Mouse (Mus musculus): ENCODE data around the gene Nf2. TPM values are rescaled to one million over a fixed set of nuclear protein-coding genes. Genes with fewer than 3 reads are reported as not detected.

Nf2 gene
- polyA plus RNA-seq, 2 experiments, result 10.7 to 12.1 TPM

GRCm38 (mm10) chr11:4838235-4838634, 11.1 kb downstream of the Nf2 start:
- H3K4me3 ChIP-seq (ENCODE audit: insufficient read depth in 1 of 2, low read depth in 2 of 2, low read length in 2 of 2), result no peak overlapping the region
- 61% methylated on average over 1 of the region's 1 CpGs for WGBS (ENCODE audit: insufficient replicate concordance)
- no peaks in the 10 kb centered on the region for H3K9me3 ChIP-seq (ENCODE audit: control insufficient read depth, low read length)
- no peak for TF ChIP-seq EP300 (IDR thresholded peaks at IDR 0.05; ENCODE audit: low read depth)
- no peak for TF ChIP-seq CTCF (IDR thresholded peaks at IDR 0.05; ENCODE audit: low read depth)
- H3K27me3 ChIP-seq (ENCODE audit: control insufficient read depth, insufficient read depth, low read length), result no peaks in the 10 kb centered on the region
- H3K9ac ChIP-seq (replicated peaks), result no peak overlapping the region
- no peak for ATAC-seq (ENCODE audit: insufficient read depth)
- H3K4me2 ChIP-seq (ENCODE audit: low read depth), result no peak overlapping the region
- H3K27ac ChIP-seq, result no peak overlapping the region
- peaks cover 0 to 3% of the 10 kb centered on the region in 2 experiments; a peak in 2 of 4 replicates for H3K4me1 ChIP-seq (replicated peaks; ENCODE audit: control insufficient read depth in 2 of 2, insufficient read depth in 2 of 2, low read length in 1 of 2)
- no peaks in the 10 kb centered on the region for H3K36me3 ChIP-seq (replicated peaks; ENCODE audit: control insufficient read depth, insufficient read depth, low read depth)
- no peak for DNase-seq (ENCODE audit: low read depth in 3 of 3, low spot score in 3 of 3)

GRCm38 (mm10) chr11:4837342-4837741, 12.0 kb downstream of the Nf2 start:
- no peak overlapping the region for H3K4me2 ChIP-seq (ENCODE audit: low read depth)
- no peak overlapping the region for H3K27ac ChIP-seq
- no peak overlapping the region for H3K9ac ChIP-seq (replicated peaks)
- no peak for TF ChIP-seq CTCF (IDR thresholded peaks at IDR 0.05; ENCODE audit: low read depth)
- TF ChIP-seq EP300 (IDR thresholded peaks at IDR 0.05; ENCODE audit: low read depth), result no peak
- no peak overlapping the region for H3K4me3 ChIP-seq (ENCODE audit: insufficient read depth in 1 of 2, low read depth in 2 of 2, low read length in 2 of 2)
- ATAC-seq (ENCODE audit: insufficient read depth) (no peak), DNase-seq (ENCODE audit: low read depth in 3 of 3, low spot score in 3 of 3) (no peak)
- no peaks in the 10 kb centered on the region for H3K9me3 ChIP-seq (ENCODE audit: control insufficient read depth, low read length)
- H3K36me3 ChIP-seq (replicated peaks; ENCODE audit: control insufficient read depth, insufficient read depth, low read depth), result no peaks in the 10 kb centered on the region
- WGBS (ENCODE audit: insufficient replicate concordance), result 45% methylated on average over 5 of the region's 5 CpGs
- H3K27me3 ChIP-seq (ENCODE audit: control insufficient read depth, insufficient read depth, low read length), result no peaks in the 10 kb centered on the region
- peaks cover 0 to 4% of the 10 kb centered on the region in 2 experiments; a peak in 1 of 4 replicates for H3K4me1 ChIP-seq (replicated peaks; ENCODE audit: control insufficient read depth in 2 of 2, insufficient read depth in 2 of 2, low read length in 1 of 2)

- Histone ChIP-seq H3K27ac (no peak overlapping the region), H3K9me3 (ENCODE audit: control insufficient read depth, low read length) (no peaks in the 10 kb centered on the region), H3K9ac (replicated peaks) (no peak overlapping the region), H3K4me2 (ENCODE audit: low read depth) (no peak overlapping the region), H3K27me3 (ENCODE audit: control insufficient read depth, insufficient read depth, low read length) (no peaks in the 10 kb centered on the region), H3K36me3 (replicated peaks; ENCODE audit: control insufficient read depth, insufficient read depth, low read depth) (no peaks in the 10 kb centered on the region), H3K4me1 (replicated peaks; ENCODE audit: control insufficient read depth in 2 of 2, insufficient read depth in 2 of 2, low read length in 1 of 2) (peaks cover 0 to 4% of the 10 kb centered on the region in 2 experiments; a peak in 1 of 4 replicates), H3K4me3 (ENCODE audit: insufficient read depth in 1 of 2, low read depth in 2 of 2, low read length in 2 of 2) (no peak overlapping the region)
- TF ChIP-seq CTCF (IDR thresholded peaks at IDR 0.05; ENCODE audit: low read depth) (peak; percentile 62), EP300 (IDR thresholded peaks at IDR 0.05; ENCODE audit: low read depth) (no peak)
- WGBS (ENCODE audit: insufficient replicate concordance), result 45% methylated on average over 6 of the region's 6 CpGs
- no peak for ATAC-seq (ENCODE audit: insufficient read depth)
- peak in 2 of 3 experiments; percentile 28 for DNase-seq (ENCODE audit: low read depth in 3 of 3, low spot score in 3 of 3)
These were observed 12.6 kb downstream of the Nf2 start for GRCm38 (mm10) chr11:4836755-4837154.

GRCm38 (mm10) chr11:4835436-4835835, 13.9 kb downstream of the Nf2 start:
- Histone ChIP-seq H3K4me2 (ENCODE audit: low read depth) (no peak overlapping the region), H3K36me3 (replicated peaks; ENCODE audit: control insufficient read depth, insufficient read depth, low read depth) (no peaks in the 10 kb centered on the region), H3K9me3 (ENCODE audit: control insufficient read depth, low read length) (no peaks in the 10 kb centered on the region), H3K27me3 (ENCODE audit: control insufficient read depth, insufficient read depth, low read length) (no peaks in the 10 kb centered on the region), H3K27ac (no peak overlapping the region), H3K4me1 (replicated peaks; ENCODE audit: control insufficient read depth in 2 of 2, insufficient read depth in 2 of 2, low read length in 1 of 2) (peaks cover 0 to 4% of the 10 kb centered on the region in 2 experiments; a peak in 1 of 4 replicates), H3K9ac (replicated peaks) (no peak overlapping the region), H3K4me3 (ENCODE audit: insufficient read depth in 1 of 2, low read depth in 2 of 2, low read length in 2 of 2) (no peak overlapping the region)
- TF ChIP-seq EP300 (IDR thresholded peaks at IDR 0.05; ENCODE audit: low read depth) (no peak), CTCF (IDR thresholded peaks at IDR 0.05; ENCODE audit: low read depth) (no peak)
- DNase-seq (ENCODE audit: low read depth in 3 of 3, low spot score in 3 of 3) (no peak), ATAC-seq (ENCODE audit: insufficient read depth) (no peak)
- WGBS (ENCODE audit: insufficient replicate concordance), result 58% methylated on average over 6 of the region's 6 CpGs

GRCm38 (mm10) chr11:4833295-4833939, 15.9 kb downstream of the Nf2 start:
- H3K4me2 ChIP-seq (ENCODE audit: low read depth), result no peak overlapping the region
- WGBS (ENCODE audit: insufficient replicate concordance), result 59% methylated on average over 3 of the region's 3 CpGs
- H3K9me3 ChIP-seq (ENCODE audit: control insufficient read depth, low read length), result no peaks in the 10 kb centered on the region
- no peak overlapping the region for H3K9ac ChIP-seq (replicated peaks)
- peaks cover 0 to 5% of the 10 kb centered on the region in 2 experiments; a peak in 1 of 4 replicates for H3K4me1 ChIP-seq (replicated peaks; ENCODE audit: control insufficient read depth in 2 of 2, insufficient read depth in 2 of 2, low read length in 1 of 2)
- ATAC-seq (ENCODE audit: insufficient read depth) (no peak), DNase-seq (ENCODE audit: low read depth in 3 of 3, low spot score in 3 of 3) (no peak)
- no peaks in the 10 kb centered on the region for H3K36me3 ChIP-seq (replicated peaks; ENCODE audit: control insufficient read depth, insufficient read depth, low read depth)
- H3K4me3 ChIP-seq (ENCODE audit: insufficient read depth in 1 of 2, low read depth in 2 of 2, low read length in 2 of 2), result no peak overlapping the region
- H3K27ac ChIP-seq, result no peak overlapping the region
- H3K27me3 ChIP-seq (ENCODE audit: control insufficient read depth, insufficient read depth, low read length), result no peaks in the 10 kb centered on the region
- TF ChIP-seq EP300 (IDR thresholded peaks at IDR 0.05; ENCODE audit: low read depth) (no peak), CTCF (IDR thresholded peaks at IDR 0.05; ENCODE audit: low read depth) (no peak)
